Mouse (Mus musculus) retina, embryonic 14.5 days (tissue): ENCODE measurements around the gene Szrd1.
"Not testable (repeated sequence)": the region's sequence is repeated elsewhere in the genome, so short reads cannot be mapped to it uniquely, and the experiment has no call there.

ENCODE experiments used
- DNase-seq: peaks from one replicate; pipeline ENCODE4 v3.0.0-alpha.2; 2015; ENCODE audit warnings: low spot score

Gene Szrd1

DNA sequence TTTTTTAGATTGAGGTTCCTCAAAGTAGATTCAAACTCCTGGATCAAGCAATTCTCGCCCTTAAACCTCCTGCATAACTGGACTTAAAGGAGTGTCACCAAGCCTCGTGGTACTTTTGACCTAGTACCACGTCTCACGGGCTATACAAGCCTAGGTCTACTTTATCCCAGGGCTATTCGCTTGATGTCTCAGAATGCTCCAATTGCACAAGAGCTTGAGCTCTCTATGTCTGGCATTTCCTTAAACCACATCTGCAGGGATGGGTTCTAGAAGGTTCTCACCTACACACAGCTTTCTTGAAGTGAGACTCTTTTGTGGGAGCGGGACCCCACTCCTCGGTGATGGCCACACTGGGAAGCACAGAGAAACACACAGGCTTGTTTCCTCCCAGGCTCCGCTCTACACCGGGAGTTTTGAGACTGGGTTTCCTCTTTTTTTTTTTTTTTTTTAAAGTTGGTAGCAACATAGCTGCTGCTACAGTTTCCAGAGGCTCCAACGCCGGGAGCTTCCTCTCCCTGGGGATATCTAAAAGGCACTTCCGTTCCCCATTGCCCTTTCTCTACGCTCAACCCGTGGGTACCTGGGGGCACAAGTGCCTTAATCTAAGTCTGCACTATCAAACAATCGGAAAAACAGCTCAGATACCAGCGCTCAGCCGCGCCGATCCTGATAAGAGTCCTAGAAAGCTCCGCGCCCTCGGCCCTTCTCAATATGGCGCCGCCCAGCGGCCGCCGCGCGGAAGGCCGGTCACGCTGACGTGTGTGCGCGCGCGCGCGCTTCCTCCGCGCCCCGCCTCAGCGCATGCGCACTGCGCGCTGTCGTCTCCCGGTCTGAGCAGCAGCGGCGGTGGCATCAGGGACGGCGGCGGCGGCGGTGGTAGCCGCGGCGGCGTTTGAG is 7.8 kb upstream of the Szrd1 start, which contains the start of gene Fbxo42:
Gene Fbxo42 (plus strand): TSS at position 802 of the 897 bp plus-strand sequence.
- DNase-seq: peak; percentile 96

DNA sequence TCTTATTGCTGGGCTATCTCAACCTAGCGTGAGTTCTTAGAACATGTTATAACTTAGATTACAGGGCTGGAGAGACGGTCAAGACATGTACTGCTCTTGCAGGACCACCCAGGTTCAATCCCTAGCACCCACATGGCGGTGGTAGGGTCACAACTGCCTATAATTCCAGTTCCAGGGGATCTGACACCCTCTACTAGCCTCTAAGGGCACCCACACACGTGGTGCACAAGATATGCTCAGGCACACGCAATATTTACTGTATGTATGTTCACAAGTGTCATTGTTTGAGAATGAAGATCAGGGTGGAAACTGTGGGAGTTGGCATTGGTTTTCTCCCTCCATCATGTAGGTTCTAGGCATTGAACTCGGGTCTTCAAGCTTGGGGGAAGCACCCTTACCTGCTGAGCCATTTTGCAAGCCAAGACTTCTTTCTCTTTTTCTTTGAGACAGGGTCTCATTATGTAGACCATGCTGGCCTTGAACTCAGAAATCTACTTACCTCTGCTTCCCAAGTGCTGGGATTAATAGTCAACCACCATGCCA is 7.0 kb upstream of the Szrd1 start:
- DNase-seq: no peak

DNA sequence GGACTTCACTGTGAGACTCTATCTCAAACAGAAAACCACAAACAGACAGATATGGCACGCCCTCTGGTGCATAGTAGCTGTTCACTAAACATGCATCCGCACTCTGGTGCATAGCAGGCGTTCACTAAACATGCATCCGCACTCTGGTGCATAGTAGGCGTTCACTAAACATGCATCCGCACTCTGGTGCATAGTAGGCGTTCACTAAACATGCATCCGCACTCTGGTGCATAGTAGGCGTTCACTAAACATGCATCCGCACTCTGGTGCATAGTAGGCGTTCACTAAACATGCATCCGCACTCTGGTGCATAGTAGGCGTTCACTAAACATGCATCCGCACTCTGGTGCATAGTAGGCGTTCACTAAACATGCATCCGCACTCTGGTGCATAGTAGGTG is 5.5 kb upstream of the Szrd1 start:
- not testable (repeated sequence) for DNase-seq

DNA sequence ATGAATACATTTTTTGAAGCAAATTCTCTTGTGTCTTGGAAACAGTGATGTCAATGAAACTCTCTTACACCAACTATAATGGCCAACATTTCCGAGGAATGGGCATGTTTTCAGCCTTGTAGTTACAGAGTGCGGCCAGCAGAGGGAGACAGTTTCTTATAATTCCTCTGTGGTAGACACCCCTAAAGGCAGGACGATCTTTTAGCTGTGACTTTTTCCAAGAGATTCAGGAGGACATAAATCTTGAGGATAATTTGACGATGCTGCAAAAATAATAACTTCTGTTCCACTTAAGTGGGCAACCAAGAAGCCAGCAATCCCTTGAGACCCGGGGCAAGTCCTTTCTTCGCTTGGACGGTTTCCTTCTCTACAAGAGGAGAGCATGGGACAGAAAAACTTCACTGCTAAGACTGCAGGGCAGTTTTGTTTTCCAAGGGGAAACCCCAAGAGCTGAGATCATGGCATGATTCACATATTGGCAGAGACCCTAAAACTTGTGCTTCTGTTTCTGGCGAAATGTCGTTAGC is 2.8 kb upstream of the Szrd1 start:
- peak; percentile 86 for DNase-seq

DNA sequence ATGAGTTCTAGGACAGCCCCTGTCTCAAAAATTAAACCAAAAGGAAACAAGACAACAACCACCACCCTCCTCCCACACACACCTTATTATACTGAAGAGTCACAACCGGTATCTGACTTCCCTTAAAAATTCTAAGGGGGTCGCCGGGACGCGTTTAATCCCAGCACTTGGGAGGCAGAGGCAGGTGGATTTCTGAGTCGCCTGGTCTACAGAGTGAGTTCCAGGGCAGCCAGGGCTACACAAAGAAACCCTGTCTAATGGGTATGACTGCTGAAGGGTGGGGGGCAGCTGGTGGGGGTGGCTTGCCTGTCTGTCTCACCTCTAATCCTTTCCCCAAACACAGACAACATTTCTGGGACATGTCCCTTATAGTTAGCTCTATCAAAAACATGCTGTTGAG is 1.4 kb upstream of the Szrd1 start:
- DNase-seq: no peak

DNA sequence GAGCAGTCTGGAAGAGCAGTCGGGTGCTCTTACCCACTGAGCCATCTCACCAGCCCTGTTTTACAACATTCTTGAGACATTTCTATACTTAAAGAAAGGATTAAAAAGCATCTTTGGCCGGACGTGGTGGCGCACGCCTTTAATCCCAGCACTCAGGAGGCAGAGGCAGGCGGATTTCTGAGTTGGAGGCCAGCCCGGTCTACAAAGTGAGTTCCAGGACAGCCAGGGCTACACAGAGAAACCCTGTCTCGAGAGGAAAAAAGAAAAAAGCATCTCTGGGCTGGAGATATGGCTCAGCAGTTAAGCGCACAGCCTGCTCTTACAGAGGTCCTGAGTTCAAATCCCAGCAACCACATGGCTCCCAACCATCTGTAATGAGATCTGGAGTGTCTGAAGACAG is 779 bp upstream of the Szrd1 start:
- DNase-seq: not testable (repeated sequence)

DNA sequence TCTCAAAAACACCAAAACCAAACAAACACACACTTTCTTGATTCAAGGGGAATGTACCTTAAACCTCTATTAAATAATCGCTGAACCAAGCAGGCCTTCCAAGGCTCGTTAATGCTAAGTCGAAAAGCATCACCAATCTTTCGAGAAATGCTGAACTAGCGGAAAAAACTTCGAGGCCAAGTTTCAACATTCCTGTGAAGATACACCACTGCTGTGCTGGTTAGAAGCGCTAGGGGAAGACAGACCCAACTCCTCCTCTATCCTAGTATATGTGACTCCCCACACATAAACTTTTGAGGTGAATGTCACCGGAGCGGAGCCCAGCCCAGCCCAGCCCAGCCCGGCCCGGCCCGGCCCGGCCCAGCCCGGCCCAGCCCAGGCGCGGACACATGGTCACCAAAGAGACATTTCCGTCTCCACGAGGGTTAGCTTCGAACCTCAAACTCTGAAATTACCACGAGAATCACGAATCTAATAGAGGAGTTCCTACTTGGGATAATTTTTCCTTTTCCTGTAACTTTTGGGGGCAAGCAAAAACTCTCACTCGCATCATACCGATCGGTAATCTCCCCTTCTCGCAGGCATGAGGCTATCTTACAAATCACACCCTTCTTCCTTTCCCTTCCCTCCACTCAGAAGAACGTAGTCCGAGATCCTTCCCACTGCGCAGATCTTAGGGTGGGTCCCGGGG is 1.0 kb downstream of the Szrd1 start:
- DNase-seq: no peak

DNA sequence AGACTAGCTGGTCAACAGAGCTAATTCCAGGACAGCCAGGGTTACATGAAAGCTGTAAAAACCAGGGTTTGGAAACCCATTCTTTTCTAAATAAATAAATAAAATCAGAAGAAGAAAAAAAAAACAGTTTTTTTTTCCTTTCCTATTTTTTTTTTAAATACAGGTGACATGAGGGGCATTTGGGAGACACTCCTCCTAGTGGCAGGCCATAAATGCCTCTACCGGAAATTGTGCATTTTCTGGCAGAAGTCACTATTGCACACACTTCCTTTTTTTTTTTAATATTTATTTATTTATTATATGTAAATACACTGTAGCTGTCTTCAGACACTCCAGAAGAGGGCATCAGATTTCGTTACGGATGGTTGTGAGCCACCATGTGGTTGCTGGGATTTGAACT is 1.8 kb downstream of the Szrd1 start:
- not testable (repeated sequence) for DNase-seq

DNA sequence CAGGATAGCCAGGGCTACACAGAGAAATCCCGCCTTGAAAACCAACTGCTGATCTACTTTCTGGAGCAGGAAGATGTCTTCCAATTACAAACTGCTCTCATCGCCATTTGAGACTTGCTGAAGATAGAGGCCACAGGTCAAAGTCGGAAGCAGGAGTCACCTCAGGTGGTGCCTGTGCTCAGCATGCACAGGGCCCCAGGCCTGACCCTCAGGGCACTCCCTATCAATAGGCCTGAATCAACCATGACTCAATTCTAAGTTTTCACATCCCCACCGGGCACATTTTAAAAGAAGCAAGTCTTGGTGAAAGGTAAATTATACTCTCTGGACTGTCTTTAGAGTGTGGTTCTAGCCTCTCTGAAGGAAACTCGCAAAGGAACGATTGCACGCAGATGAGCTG is 3.4 kb downstream of the Szrd1 start:
- no peak for DNase-seq

DNA sequence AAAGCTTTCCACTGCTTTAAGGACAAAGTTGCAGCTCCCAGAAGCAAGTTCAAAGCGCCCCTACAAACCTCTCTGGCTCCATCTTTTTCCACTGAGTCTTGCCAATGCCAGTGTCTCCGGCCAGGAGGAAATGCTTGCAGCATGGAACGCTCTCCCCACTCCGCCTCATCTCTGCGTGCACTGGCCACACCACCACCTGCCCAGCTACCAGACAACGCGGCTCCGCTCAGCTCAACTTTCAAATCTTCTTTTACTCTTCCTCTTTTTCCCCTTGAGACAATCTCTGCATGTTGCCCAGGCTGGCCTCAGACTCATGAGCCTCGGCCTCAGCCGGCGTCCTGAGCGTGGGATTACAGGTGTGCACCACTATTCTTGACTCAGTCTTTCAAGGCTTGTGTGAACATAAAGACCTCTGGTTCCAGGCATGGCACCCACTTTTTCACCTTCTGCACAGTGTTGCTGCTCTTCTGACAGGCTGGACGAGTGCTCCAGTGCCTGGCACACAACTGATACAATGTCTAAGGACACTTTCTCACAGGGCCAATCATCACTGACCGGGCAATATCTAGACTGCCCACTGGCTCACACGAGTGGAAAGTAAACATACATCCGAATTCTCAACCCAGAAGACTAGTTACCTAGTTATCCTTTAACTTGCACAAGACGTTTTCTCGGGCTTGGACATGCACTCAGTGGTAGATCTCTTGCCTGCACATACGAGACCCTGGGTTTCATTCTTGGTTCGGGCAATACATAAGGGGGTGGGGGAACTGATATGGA is 4.6 kb downstream of the Szrd1 start:
- no peak for DNase-seq

DNA sequence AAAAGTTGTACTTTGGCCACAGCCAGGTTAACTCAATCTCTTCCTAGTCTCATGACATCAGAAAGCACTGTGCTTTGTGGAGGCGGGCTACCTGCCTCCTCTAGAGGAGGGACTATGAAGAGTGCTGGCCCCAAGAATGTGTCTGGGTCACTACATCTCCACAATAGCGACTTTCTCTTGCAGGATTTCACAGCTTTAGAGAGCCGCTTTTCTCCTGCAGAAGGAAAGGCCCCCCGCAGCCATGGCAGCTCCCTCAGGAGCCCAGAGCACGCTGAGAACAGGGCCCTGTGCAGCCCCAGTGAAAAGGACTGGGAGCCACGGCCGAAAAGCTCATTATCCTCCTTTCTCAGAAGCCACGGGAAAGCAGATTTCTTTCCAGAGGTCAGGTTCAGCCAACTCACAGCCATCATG is 5.5 kb downstream of the Szrd1 start:
- peak; percentile 59 for DNase-seq

DNA sequence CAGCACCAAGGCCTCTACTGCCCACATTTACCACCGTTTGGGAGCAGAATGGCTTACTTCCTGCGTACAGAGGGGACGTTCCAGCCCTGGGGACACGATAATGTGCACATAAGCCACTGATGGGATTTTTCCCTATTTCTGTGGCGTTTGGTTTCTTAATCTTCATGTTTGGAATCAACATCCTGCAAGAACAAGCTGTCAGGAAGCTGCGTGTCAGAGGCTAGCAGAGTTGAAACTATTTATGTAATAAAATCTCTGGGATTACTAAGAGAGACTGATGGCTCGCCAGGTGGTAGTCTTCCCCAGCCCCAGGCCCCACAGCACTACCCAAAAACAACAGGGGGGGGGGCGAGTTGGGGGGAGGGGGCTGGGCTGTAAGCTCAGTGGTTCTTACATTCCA is 6.3 kb downstream of the Szrd1 start:
- no peak for DNase-seq

DNA sequence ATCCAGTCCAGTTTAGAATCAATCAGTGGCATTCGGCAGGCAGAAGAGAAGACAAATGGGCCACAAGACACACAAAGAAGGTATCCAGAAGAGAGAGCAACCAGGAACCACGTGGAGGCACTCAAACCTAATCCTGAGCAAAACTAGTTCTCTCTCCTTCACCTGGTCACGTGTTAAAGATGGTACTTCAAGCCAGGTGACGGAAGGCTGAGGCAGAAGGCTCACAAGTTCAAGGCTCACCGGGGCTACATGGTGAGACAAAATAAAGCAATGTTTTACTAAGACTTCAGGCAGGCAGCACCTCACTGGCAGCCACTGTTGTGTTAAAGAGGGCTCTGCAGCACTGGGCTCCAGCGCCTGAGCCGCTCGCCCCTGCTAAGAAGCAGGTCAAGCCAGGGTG is 7.4 kb downstream of the Szrd1 start:
- DNase-seq: no peak

DNA sequence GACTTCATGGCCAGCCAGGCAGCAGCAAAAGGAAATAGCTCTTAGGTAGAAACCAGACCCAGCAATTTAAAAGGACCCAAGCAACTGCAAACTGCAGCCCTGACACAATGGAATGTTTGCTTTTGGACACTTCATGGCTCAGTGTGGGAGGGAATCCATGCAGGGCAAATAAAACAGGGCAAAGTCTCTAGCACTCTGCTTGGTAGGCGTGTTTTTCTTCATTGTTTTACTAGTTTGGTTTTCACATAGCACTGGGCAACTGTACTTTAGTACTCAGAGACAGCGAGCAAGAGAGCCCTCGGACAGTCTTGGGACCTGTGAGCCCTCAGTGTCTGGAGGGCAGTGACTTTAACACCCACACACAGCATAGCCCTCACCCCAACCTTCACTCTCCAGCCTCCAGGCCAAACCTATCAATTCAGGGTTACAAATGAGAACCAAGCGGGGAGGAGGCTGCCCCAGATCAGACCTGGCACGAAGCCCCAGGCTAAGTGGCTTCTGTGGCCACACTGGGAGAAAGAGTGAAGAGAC is 8.0 kb downstream of the Szrd1 start:
- no peak for DNase-seq

DNA sequence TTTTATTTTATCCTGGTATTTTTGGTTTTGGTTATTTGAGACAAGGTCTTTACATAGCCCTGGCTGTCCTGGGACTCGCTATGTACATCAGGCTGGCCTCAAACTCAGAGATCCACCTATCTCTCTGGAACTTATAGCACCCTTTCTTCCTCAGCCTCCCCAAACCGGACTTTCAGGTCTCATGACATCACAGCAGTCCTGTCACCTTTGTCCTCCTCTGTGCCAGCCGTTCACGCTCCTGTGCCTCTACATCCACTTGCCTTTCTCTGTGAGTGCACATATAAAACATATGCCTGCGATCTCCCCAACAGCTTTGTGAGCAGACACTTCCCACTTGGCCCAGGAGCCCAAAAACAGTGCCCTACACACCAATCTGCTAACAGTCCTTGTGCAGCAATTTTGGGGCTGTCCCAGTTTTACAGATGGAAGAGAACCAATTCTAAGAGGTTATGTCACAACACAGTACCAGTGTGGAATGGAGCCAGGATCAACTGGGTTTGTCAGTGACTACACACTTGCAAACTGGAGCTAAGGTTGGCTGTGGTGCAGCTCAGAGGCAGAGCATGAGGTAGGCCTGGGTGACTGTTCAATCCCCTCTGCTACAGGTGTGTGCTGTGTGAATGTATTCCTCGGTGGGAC is 8.8 kb downstream of the Szrd1 start:
- no peak for DNase-seq

DNA sequence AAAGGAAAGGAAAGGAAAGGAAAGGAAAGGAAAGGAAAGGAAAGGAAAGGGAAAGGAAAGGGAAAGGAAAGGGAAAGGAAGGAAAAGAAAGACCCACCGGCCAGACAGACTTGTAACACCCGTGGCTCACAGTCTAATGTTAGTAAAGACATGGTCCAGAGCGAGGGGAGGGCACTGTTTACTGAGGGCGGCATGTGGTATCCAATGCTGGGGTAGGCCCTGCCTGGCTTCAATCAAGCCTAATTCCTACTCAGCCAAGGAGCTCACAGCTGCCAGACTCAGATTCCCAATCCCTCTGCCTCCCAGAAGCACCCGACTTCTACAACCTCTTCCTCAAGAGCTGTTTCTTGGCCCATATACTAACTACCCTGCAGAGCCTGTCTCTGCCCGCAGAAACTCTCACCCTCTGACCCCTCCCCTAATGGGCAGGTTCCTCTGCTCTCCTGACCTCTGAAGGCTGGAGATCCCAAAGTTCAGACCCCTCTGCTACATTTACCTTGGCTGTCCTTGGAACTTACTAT is 10.3 kb downstream of the Szrd1 start:
- no peak for DNase-seq

DNA sequence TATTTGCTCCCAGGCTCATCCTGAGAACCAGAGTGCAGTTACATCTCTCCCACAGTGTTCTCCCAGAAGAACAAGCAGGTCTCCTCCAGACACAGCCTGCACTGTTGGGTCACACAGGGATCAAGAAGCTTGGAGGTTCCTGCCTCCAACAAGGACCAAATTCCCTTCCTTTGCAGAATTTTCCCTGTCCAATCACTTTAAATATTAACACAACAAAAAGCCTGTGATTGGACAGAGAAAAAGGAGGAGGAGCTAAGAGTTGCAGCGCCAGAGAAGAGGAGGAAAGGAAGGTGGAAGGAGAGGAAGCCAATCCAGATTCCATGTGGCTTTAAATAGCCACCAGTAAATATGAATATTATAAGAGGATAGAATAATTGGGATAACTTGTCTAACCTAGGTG is 16.5 kb downstream of the Szrd1 start:
- DNase-seq: no peak

DNA sequence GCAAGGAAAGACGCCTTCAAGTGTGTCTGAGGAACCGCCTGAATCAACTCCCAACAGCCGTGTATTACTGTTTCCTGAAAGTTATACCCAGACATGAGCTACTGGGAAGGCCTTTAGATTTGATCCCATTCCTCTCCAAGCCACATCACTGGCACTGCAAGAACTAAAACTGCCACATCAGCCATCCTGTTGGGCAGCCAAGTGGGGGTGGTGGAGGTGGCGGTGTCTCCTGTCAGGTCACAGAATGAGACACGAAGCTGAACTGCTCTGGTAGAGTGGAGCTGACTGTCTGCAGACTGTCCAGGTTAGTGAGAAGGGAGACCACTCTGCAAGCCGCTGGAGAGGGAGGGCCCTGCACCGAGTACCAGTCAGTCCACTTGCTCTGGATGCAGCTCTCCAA is 16.9 kb downstream of the Szrd1 start:
- DNase-seq: no peak

DNA sequence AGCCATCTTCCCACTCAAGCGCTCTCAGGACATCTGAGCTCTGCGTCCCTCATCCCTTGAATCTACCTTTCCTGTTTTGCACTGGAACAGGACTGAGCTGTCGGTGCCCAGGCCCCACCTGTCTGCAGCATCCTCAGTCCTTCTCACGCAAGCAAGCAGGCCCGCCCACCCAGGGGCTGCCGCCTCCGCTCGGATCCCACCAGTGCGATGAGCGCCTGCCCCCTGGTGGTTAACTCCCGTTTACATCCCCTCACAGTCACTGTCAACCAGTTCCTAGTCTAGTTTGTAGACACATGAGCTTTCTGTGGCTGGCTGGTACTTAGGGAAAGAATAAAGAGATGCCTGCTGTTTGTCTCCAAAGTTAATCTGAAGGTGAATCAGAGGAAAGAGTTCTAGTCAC is 18.9 kb downstream of the Szrd1 start:
- peak; percentile 79 for DNase-seq

DNA sequence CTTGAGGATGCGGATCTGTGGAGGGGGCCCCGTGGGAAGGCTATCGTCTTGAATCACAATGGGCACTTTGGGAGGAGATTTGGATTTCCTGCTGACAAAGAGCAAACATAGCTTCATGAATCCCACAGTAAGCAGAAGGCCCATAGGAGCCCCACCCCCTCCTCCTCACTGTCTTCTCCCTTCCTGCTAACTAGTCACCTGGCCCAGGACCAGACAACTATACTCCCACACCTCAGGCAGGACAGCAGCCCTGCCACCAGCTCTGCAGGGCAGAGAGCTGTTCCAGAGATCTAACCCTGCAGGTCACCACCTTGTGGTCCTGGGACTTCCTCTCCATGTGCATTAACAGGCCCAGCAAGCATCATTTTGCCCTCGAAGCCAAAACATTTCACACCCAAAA is 20.9 kb downstream of the Szrd1 start:
- DNase-seq: no peak

DNA sequence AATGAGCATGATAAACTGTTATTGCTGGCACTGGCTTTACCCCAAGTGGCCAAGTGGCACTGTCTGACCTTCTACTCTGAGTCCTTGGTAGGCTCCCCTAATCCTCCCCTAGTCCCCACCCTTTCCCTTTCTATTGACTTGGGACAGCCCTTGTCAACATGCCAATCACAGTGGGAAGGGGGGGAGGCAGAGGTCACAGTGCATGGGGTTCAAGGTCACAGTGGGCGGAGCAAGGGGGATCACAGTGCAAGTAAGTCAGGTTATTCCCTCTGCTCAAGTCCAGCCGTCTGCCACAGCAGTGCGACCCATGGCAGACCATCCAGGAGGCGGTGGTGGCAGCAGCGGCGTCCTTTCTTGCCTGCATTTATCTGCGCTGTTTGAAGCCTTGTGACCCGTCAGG is 24.2 kb downstream of the Szrd1 start:
- DNase-seq: no peak
